Mouse (Mus musculus) embryonic facial prominence, embryonic 10.5 days (tissue): ENCODE measurements at regions not wholly inside any gene's neighbourhood (a gene's known extent, or its start where the extent isn't known, plus 50 kb on each side); places are given as distances from the start of the nearest gene placed in this dataset.

ENCODE experiments used
- DNase-seq: peaks from one replicate; pipeline ENCODE4 v3.0.0-alpha.2; 2017; ENCODE audit warnings: low spot score
- H3K27ac ChIP-seq: fragments of 300-500 bp; sonication (generic); replicated peaks from 2 replicates; pipeline ENCODE4 v1.5.1; 2016; ENCODE audit warnings: mild to moderate bottlenecking
- H3K27me3 ChIP-seq: fragments of 300-500 bp; sonication (generic); replicated peaks from 2 replicates; pipeline ENCODE4 v1.6.1; 2016; ENCODE audit warnings: low read depth, mild to moderate bottlenecking; ENCODE audit not compliant: poor library complexity, severe bottlenecking
- H3K36me3 ChIP-seq: fragments of 300-500 bp; sonication (generic); replicated peaks from 2 replicates; pipeline ENCODE4 v1.6.1; 2016; ENCODE audit warnings: mild to moderate bottlenecking, moderate library complexity
- H3K4me1 ChIP-seq: fragments of 300-500 bp; sonication (generic); 2 replicates; pipeline ENCODE4 v1.6.1; 2016
- H3K4me3 ChIP-seq: fragments of 300-500 bp; sonication (generic); 2 replicates; pipeline ENCODE4 v1.5.1; 2016; ENCODE audit warnings: mild to moderate bottlenecking, moderate library complexity
- H3K9me3 ChIP-seq: fragments of 300-500 bp; sonication (generic); 2 replicates; pipeline ENCODE4 v1.6.1; 2016; ENCODE audit warnings: mild to moderate bottlenecking
- WGBS: fragments of 180-500 bp; shearing (Covaris S2); methylation state at CpG from one replicate; pipeline ENCODE4 v1.1.7; 2016; 5-methylcytosine and 5-hydroxymethylcytosine counted together

GRCm38 (mm10) chr3:105257096-105257495, 190.5 kb downstream of the 4930564D02Rik start:
- 86% methylated on average over 2 of the region's 2 CpGs for WGBS
- no peaks in the 10 kb centered on the region for H3K4me1 ChIP-seq
- DNase-seq: no peak
- no peaks in the 10 kb centered on the region for H3K36me3 ChIP-seq
- no peak overlapping the region for H3K4me3 ChIP-seq
- H3K9me3 ChIP-seq: no peaks in the 10 kb centered on the region
- H3K27ac ChIP-seq: no peak overlapping the region
- no peaks in the 10 kb centered on the region for H3K27me3 ChIP-seq

- H3K36me3 ChIP-seq: no peaks in the 10 kb centered on the region
- no peaks in the 10 kb centered on the region for H3K4me1 ChIP-seq
- H3K27me3 ChIP-seq: no peaks in the 10 kb centered on the region
- WGBS: 33% methylated on average over 4 of the region's 4 CpGs
- H3K4me3 ChIP-seq: no peak overlapping the region
- peak; percentile 82 for DNase-seq
- no peak overlapping the region for H3K27ac ChIP-seq
- H3K9me3 ChIP-seq: no peaks in the 10 kb centered on the region
Observed at GRCm38 (mm10) chr3:105275241-105275640, 176.9 kb upstream of the Kcnd3 start.

- DNase-seq: no peak
- H3K4me1 ChIP-seq: no peaks in the 10 kb centered on the region
- H3K9me3 ChIP-seq: no peaks in the 10 kb centered on the region
- H3K4me3 ChIP-seq: no peak overlapping the region
- H3K27me3 ChIP-seq: no peaks in the 10 kb centered on the region
- 58% methylated on average over 5 of the region's 5 CpGs for WGBS
- H3K36me3 ChIP-seq: no peaks in the 10 kb centered on the region
- H3K27ac ChIP-seq: no peak overlapping the region
Observed at GRCm38 (mm10) chr3:105280971-105281370, 171.2 kb upstream of the Kcnd3 start.

- H3K27ac ChIP-seq: no peak overlapping the region
- no peaks in the 10 kb centered on the region for H3K4me1 ChIP-seq
- 87% methylated on average over 3 of the region's 3 CpGs for WGBS
Observed at GRCm38 (mm10) chr3:105281686-105282085, 170.4 kb upstream of the Kcnd3 start.

GRCm38 (mm10) chr3:105298273-105298672, 153.9 kb upstream of the Kcnd3 start:
- Histone ChIP-seq H3K36me3 (no peaks in the 10 kb centered on the region), H3K27me3 (no peaks in the 10 kb centered on the region), H3K9me3 (no peaks in the 10 kb centered on the region), H3K27ac (no peak overlapping the region), H3K4me3 (no peak overlapping the region), H3K4me1 (peaks cover 15% of the 10 kb centered on the region)
- DNase-seq: no peak
- WGBS: 81% methylated on average over 3 of the region's 3 CpGs

More at GRCm38 (mm10) chr3:105281686-105282085, 170.4 kb upstream of the Kcnd3 start:
- Histone ChIP-seq H3K9me3 (no peaks in the 10 kb centered on the region), H3K4me3 (no peak overlapping the region), H3K36me3 (no peaks in the 10 kb centered on the region), H3K27me3 (no peaks in the 10 kb centered on the region)
- no peak for DNase-seq

- WGBS: 42% methylated on average over 7 of the region's 7 CpGs
- Histone ChIP-seq H3K27me3 (no peaks in the 10 kb centered on the region), H3K27ac (no peak overlapping the region), H3K4me3 (no peak overlapping the region), H3K9me3 (no peaks in the 10 kb centered on the region), H3K4me1 (peaks cover 15% of the 10 kb centered on the region), H3K36me3 (no peaks in the 10 kb centered on the region)
- DNase-seq: peak; percentile 16
Observed at GRCm38 (mm10) chr3:105300693-105301548, 151.2 kb upstream of the Kcnd3 start.

- peak; percentile 44 for DNase-seq
- WGBS: 63% methylated on average over 2 of the region's 2 CpGs
- Histone ChIP-seq H3K4me3 (no peak overlapping the region), H3K27ac (no peak overlapping the region), H3K4me1 (no peaks in the 10 kb centered on the region), H3K9me3 (no peaks in the 10 kb centered on the region), H3K36me3 (no peaks in the 10 kb centered on the region), H3K27me3 (no peaks in the 10 kb centered on the region)
Observed at GRCm38 (mm10) chr3:105307676-105308075, 144.5 kb upstream of the Kcnd3 start.

- Histone ChIP-seq H3K4me3 (no peak overlapping the region), H3K27ac (no peak overlapping the region), H3K4me1 (no peaks in the 10 kb centered on the region), H3K27me3 (no peaks in the 10 kb centered on the region), H3K36me3 (no peaks in the 10 kb centered on the region), H3K9me3 (no peaks in the 10 kb centered on the region)
- 83% methylated on average over 2 of the region's 2 CpGs for WGBS
- no peak for DNase-seq
Observed at GRCm38 (mm10) chr3:105309020-105309419, 143.1 kb upstream of the Kcnd3 start.

GRCm38 (mm10) chr3:105353268-105353667, 98.9 kb upstream of the Kcnd3 start:
- Histone ChIP-seq H3K36me3 (no peaks in the 10 kb centered on the region), H3K27ac (no peak overlapping the region), H3K9me3 (no peaks in the 10 kb centered on the region), H3K27me3 (no peaks in the 10 kb centered on the region), H3K4me1 (no peaks in the 10 kb centered on the region), H3K4me3 (no peak overlapping the region)
- 90% methylated on average over 4 of the region's 4 CpGs for WGBS
- no peak for DNase-seq

GRCm38 (mm10) chr3:105354123-105354931, 97.8 kb upstream of the Kcnd3 start:
- no peak overlapping the region for H3K27ac ChIP-seq
- no peaks in the 10 kb centered on the region for H3K9me3 ChIP-seq
- WGBS: 81% methylated on average over 16 of the region's 16 CpGs
- no peaks in the 10 kb centered on the region for H3K27me3 ChIP-seq
- H3K4me3 ChIP-seq: no peak overlapping the region
- no peak for DNase-seq
- no peaks in the 10 kb centered on the region for H3K36me3 ChIP-seq
- H3K4me1 ChIP-seq: no peaks in the 10 kb centered on the region

- Histone ChIP-seq H3K27ac (no peak overlapping the region), H3K9me3 (no peaks in the 10 kb centered on the region), H3K4me3 (no peak overlapping the region), H3K27me3 (no peaks in the 10 kb centered on the region), H3K4me1 (no peaks in the 10 kb centered on the region), H3K36me3 (no peaks in the 10 kb centered on the region)
- 76% methylated on average over 2 of the region's 2 CpGs for WGBS
- no peak for DNase-seq
Observed at GRCm38 (mm10) chr3:105357511-105357910, 94.6 kb upstream of the Kcnd3 start.

GRCm38 (mm10) chr3:105359636-105360035, 92.5 kb upstream of the Kcnd3 start:
- Histone ChIP-seq H3K27me3 (no peaks in the 10 kb centered on the region), H3K36me3 (no peaks in the 10 kb centered on the region), H3K27ac (no peak overlapping the region), H3K9me3 (no peaks in the 10 kb centered on the region), H3K4me1 (no peaks in the 10 kb centered on the region), H3K4me3 (no peak overlapping the region)
- WGBS: 61% methylated on average over 3 of the region's 3 CpGs
- DNase-seq: no peak

GRCm38 (mm10) chr3:105364685-105365084, 87.4 kb upstream of the Kcnd3 start:
- WGBS: 80% methylated on average over 5 of the region's 5 CpGs
- H3K27ac ChIP-seq: no peak overlapping the region

More at GRCm38 (mm10) chr3:105364685-105365084, 87.4 kb upstream of the Kcnd3 start:
- no peaks in the 10 kb centered on the region for H3K36me3 ChIP-seq
- no peaks in the 10 kb centered on the region for H3K4me1 ChIP-seq
- no peaks in the 10 kb centered on the region for H3K27me3 ChIP-seq
- H3K9me3 ChIP-seq: no peaks in the 10 kb centered on the region
- no peak overlapping the region for H3K4me3 ChIP-seq
- no peak for DNase-seq
